Mouse (Mus musculus): ENCODE data around the gene Ppp1r3a.

GRCm38 (mm10) chr6:14771717-14772116, 16.6 kb upstream of the Ppp1r3a start:
- TF ChIP-seq CTCF (IDR thresholded peaks at IDR 0.05; ENCODE audit: insufficient read depth, low read length) (no peak), POLR2A (IDR thresholded peaks at IDR 0.05; ENCODE audit: borderline replicate concordance, extremely low read depth, low read depth, low read length) (no peak)

Data from lung, adult 2 months (tissue).